Mouse (Mus musculus): Measurements from ENCODE around the gene Ovol2.
A peak's percentile ranks its signal among the peaks of the same experiment; 100 is the strongest.

The Ovol2 gene

GRCm38 (mm10) chr2:144311372-144311771, 20.6 kb downstream of the Ovol2 start:
- DNase-seq = no peak

- DNase-seq = no peak
Observed at GRCm38 (mm10) chr2:144310273-144310672, 21.7 kb downstream of the Ovol2 start.

- no peak for DNase-seq
Observed at GRCm38 (mm10) chr2:144308561-144308960, 23.4 kb downstream of the Ovol2 start.

GRCm38 (mm10) chr2:144305721-144306294, 26.1 kb downstream of the Ovol2 start:
- DNase-seq = peak; percentile 24

GRCm38 (mm10) chr2:144301101-144301500, 30.8 kb downstream of the Ovol2 start:
- DNase-seq = no peak

GRCm38 (mm10) chr2:144299749-144300669, 31.9 kb downstream of the Ovol2 start:
- DNase-seq = no peak

- no peak for DNase-seq
Observed at GRCm38 (mm10) chr2:144295145-144295735, 36.7 kb downstream of the Ovol2 start.

GRCm38 (mm10) chr2:144291600-144292305, 40.2 kb downstream of the Ovol2 start:
- no peak for DNase-seq

GRCm38 (mm10) chr2:144290321-144290720, 41.6 kb downstream of the Ovol2 start:
- no peak for DNase-seq

- no peak for DNase-seq
Observed at GRCm38 (mm10) chr2:144281417-144281816, 50.5 kb downstream of the Ovol2 start.

GRCm38 (mm10) chr2:144280568-144280967, 51.4 kb downstream of the Ovol2 start:
- DNase-seq = no peak

- DNase-seq = no peak
Observed at GRCm38 (mm10) chr2:144279742-144280141, 52.2 kb downstream of the Ovol2 start.

- no peak for DNase-seq
Observed at GRCm38 (mm10) chr2:144276885-144277284, 55.1 kb downstream of the Ovol2 start.

GRCm38 (mm10) chr2:144274741-144275140, 57.2 kb downstream of the Ovol2 start:
- DNase-seq = peak; percentile 24

- DNase-seq = no peak
Observed at GRCm38 (mm10) chr2:144272088-144272487, 59.9 kb downstream of the Ovol2 start.

GRCm38 (mm10) chr2:144270507-144271420, 61.2 kb downstream of the Ovol2 start, which contains the start of the genes Mgme1 and Snx5:
Gene Mgme1 (plus strand): TSS chr2:144270663.
Gene Snx5 (minus strand): TSS chr2:144270906.
- peak; percentile 95 for DNase-seq

GRCm38 (mm10) chr2:144269679-144270475, 62.1 kb downstream of the Ovol2 start:
- DNase-seq = no peak

GRCm38 (mm10) chr2:144269306-144269650, 62.7 kb downstream of the Ovol2 start:
- peak; percentile 44 for DNase-seq

GRCm38 (mm10) chr2:144268446-144269305, 63.3 kb downstream of the Ovol2 start:
- DNase-seq = no peak

- no peak for DNase-seq
Observed at GRCm38 (mm10) chr2:144267731-144268015, 64.3 kb downstream of the Ovol2 start.

Measured in thymus, postnatal 4 days (tissue).